Mouse (Mus musculus): ENCODE results near the gene Tmem88.

Gene Tmem88

DNA sequence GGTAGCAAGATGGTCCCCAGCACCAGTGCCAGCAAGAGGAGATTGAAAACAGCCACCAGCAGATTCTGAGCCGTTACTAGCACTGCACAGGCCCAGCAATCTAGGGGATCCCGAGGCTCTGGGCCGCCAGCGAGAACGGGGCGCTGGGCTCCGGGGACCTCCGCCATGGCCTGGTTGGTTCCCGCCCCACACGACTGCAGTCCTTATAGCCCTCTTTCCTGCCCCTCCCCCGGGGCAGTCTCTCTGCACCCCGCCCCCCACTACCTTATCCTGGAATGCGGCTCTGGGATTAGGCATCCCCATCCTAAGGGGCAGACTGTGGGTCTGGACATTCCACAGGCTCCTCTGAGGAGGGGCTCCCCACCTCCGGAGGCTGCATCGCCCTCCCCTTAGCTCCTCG is at the start of gene Tmem88:
Gene Tmem88 (minus strand): TSS at position 176 of the 400 bp plus-strand sequence.
- CTCF ChIA-PET, result no interaction called here

DNA sequence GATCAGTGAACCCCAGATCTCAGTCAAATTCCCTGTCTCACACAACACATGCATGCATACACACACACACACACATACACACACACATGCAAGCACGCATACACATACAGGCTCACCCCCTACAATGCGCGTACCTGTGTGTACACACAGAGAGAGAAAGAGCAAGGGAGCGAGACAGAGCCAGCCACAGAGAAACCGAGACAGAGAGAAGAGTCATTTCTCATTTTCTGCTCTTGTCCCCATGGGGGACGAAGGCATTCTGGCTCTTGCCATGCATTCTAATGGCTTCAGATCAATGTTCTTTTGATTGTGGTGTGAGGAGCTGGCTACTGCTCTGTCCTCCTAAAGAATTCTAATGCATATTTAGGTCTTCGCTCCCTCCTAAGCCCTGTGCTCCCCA is 49.3 kb upstream of the Tmem88 start:
- CTCF ChIA-PET, result no interaction called here

DNA sequence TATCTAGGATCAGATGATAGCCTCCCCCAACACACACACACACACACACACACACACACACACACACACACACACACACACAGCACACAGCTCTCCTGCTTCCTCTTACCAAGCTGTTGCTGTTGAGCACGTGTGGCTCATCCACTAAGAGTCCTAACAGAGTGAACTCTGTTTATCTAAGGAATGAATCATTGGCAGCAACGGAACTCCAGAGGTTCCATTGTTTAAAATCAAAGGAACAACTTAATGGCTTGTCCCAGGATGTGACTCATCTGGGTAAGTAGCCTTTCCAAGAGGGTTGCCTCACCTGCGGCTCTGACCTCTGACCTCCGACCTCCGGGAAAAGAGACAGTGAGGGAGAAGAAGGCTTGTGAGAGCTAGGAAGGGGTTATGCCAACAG is 45.3 kb upstream of the Tmem88 start:
- CTCF ChIA-PET, result no interaction called here

DNA sequence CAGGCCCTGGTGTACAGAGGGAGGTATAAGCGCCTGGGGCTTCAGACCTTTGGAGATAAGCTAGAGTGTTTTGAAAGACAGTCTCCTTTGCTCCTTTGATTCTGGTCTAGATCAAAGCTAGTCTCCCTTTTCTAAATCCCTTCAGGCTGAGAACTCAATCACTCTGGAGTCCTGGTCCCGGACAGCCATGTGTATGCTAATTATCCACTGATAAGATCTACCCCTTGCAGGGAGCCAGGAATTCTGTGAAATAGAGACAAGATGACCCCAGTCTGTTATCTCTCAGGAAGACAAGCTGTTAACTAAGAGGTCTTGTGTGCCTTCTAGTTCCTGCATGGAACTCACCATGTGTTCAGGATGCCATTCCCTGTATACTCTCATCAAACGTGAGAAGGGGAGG is 39.3 kb upstream of the Tmem88 start:
- CTCF ChIA-PET, result interaction anchor here (0.5 kb wide), 1 partner anchor 32 kb away, joined by 3 read pairs; no protein-coding TSS in a partner anchor

DNA sequence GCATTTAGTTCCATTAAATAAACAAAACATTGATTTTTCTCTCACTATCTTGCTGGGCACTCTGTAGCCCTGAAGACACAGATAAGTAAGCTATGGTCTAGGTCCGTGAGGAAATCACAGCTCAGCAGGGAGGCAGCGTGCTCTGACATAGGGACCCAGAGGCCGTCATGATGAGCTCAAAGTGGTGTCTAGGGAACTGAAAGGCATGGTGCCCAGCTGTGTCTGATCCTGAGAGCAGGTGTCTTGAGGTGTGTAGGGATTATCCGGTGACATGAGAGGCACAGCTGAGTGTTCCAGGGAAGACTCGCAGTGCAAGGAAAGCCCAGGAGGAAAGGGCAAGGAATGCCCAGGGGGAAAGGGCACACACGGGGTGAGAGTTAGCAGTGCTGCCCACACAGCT is 35.2 kb upstream of the Tmem88 start:
- CTCF ChIA-PET, result no interaction called here

DNA sequence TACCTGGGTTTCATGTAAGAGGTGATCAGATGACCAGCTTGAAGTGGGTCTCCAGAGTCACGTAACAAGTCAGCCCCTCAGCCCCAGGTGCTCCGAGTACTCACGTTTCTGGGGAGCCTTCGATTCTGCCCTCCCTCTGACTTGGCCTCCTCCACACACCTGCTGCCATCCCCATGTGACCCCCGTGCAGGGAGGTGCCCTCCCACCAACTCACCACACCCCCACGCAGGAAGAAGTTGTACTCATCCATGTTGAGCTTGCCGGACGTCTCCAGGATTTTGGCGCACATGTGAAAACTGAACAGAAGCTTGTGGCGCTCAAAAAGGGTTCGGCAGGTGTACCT is 34.6 kb upstream of the Tmem88 start:
- CTCF ChIA-PET, result interaction anchor here (0.6 to 1.0 kb wide), 6 partner anchors 13 to 101 kb away, joined by 3 to 6 read pairs (median 4); partner anchors contain the start of genes Cyb5d1 and Naa38

DNA sequence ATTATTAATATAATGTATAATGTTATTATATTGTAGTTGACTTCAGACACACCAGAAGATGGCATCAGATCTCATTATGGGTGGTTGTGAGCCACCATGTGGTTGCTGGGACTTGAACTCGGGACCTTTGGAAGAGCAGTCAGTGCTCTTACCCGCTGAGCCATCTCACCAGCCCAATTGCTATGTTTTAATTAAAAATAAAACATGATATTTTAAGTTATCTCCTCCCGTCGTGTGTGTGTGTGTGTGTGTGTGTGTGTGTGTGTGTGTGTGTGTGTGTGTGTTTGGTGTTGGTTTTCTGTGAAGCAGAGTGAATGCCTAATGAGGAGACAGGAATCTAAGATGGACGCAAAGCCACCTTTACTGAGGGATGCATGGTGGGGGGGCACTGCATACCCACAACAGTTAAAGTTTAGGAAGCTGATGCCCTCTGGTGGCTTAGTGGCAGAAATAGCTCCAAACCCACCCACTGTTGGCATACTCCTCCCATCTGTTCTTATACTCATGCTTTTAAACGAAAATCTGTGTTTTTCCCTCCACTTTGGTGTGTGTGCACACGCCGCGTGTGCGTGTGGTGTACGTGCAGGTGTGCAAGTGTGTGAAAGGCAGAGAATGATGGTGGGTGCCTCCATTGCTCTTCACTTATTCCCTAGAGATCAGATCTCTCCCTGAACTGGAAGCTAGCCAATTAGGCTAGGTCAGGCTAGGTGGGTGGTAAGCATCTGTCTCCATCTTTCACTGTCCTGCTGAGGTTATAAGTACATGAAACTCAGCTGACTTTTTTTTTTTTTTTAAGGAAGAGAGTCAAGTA is 34.0 kb upstream of the Tmem88 start:
- CTCF ChIA-PET, result interaction anchor here (0.6 to 1.0 kb wide), 8 partner anchors 12 to 101 kb away, joined by 3 to 7 read pairs (median 4); partner anchors contain the start of genes Cyb5d1 and Naa38

DNA sequence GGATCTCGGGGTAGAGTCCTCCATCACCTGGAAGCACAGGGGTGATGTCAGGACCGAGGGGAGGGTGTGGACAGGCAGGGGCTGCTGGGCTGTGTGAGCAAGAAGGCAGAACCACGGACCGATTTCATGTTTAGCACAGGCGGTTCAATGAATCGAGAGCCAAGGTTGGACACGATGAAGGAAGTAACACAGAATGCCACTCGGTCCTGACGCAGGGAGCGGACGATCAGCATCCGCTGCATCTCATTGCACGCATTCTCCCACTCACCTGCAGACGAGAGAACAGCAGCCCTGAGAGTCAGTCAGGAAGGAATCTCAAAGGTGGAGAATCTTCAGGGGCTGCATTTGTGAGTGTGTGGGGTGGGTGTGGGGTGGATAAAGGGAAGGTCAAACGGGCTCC is 32.6 kb upstream of the Tmem88 start:
- CTCF ChIA-PET, result interaction anchor here (1.1 kb wide), 1 partner anchor 24 kb away, joined by 3 read pairs; no protein-coding TSS in a partner anchor

DNA sequence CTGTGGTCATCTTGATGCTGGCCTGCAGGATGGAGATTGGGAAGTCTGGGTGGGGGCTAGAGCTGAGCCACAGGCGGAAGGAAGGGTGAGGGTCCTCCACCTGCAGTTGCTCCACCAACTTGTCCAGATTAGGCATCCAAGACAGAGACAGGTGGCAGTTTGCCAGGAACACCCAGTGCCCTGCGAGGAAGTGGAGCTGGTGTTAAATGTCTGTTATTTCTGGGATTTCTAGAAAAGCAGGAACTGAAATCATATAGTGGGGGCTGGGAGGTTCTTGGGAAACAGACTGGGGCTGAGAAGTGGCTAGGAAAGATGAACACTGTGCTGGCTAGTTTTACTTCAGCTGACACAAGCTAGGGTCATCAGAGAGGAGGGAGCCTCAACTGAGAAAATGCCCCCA is 31.3 kb upstream of the Tmem88 start:
- CTCF ChIA-PET, result interaction anchor here (1.1 to 1.5 kb wide), 2 partner anchors 22 to 36 kb away, joined by 3 read pairs; no protein-coding TSS in a partner anchor

DNA sequence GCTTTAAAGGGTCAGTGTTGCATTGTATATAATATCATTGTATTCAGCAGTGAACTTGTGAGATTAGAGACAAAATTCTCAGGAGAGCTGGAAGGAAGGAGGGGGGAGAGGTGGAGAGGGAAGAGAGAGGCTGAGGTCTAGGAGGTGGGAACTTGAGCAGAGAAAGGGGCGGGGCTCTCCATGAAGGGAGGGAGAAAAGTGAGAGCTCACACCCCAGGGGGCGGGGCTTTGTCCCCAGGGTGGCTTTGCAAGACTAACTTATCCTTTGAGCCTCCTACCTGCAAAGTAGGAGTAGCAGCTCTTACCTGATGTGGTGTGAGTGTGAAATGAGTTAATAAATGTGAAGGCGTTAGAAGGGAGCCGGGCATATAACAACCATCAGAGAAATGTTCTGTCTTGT is 30.7 kb upstream of the Tmem88 start:
- CTCF ChIA-PET, result interaction anchor here (1.5 kb wide), 1 partner anchor 35 kb away, joined by 3 read pairs; no protein-coding TSS in a partner anchor

DNA sequence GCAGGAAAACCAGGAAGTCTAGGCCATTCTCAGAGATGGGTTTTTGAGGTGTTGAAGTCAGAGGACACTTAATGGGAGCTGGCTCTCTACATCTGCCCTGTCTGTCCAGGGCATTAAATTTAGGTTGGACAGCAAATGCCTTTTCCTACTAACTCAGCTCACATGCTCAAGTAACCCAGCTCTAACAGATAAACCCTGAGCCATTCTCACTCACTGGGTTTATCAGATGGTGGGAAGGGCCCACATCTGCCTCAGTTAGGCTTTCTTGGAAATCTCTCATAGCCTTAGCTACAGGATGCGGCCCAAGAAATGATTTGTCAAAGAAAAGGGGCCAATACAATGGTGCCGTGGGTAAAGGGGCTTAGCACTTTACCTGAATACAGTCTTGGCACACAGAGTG is 28.2 kb upstream of the Tmem88 start:
- CTCF ChIA-PET, result no interaction called here

DNA sequence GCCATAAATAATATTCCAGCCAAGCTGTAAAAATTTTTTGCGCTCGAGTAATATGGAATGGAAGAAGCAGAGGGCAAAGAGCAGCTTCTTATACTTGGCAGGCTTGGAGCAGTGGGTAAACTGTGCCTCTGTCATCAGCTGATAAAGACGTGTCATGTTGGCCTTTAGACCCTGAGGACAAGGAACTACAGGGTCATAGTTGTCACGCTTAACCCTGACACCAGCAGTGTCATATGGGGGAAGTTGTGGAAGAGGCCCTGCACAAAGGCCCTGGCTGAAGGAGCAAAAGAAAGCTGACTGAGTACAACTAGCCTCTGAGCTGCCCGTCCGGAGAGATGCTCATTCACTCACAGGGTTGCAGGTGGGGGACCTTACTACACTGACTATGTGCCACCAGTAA is 25.9 kb upstream of the Tmem88 start:
- CTCF ChIA-PET, result interaction anchor here (0.5 to 0.6 kb wide), 2 partner anchors 25 to 126 kb away, joined by 3 to 4 read pairs; no protein-coding TSS in a partner anchor

DNA sequence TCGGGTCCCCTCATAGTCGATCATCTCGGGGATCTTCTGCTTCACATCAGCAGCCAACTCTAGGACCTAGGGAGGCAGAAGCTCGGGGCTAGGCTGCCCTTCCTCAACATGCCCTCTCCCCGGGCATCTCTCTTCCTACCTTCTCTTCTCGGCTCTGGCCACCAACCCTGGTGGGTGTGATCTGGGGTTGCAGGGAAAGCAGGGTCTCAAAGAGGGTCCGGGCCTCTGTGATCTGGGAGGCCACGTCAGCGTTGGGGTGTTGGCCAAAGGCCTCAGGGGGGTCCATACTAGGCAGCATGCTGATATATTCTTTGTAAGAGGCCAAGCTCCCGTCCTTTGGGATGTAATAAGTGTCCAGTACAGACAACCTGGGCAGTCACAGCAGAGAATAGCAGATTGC is 24.8 kb upstream of the Tmem88 start:
- CTCF ChIA-PET, result interaction anchor here (1.2 kb wide), 1 partner anchor 53 kb away, joined by 8 read pairs; no protein-coding TSS in a partner anchor

DNA sequence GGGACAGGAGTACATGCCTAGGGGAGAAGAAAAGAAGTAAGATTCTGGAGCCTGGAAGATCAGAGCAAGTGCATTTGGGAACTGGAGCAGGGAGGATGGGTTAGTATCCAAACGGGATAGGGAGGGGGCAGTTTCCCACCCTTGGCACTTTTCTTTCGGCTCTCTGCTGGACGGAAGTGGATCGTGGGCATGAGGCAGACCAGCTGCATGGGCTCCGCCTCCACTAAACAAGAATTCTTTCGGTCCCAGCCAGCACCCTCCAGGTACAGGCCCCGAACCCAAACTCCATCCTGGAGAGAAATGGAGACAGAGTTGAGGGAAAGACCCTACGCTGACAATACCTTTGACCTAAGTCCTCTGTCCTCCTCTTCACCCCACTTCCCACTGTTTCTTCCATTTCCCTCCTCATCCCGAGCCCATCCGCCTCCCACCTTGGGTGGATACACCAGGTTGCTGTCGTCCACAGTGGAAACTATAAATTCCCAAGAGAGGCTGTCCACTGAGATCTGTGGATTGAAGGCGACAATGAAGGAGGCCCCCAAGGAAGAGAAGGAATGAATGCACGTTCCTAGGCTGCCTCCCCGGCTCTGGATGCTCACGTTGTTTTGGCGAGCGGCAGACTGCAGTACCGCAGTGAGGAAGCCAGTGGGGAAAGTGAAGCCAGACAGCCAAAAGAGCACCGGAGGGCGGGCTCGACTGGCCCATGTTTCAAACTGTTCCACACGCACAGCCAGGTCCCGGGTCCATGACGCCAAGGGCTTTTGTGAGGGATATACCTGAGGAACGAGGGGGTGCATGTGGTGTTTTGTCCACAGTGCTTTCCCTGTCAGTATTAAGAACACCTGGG is 23.3 kb upstream of the Tmem88 start:
- CTCF ChIA-PET, result interaction anchor here (1.2 kb wide), 1 partner anchor 51 kb away, joined by 8 read pairs; no protein-coding TSS in a partner anchor

DNA sequence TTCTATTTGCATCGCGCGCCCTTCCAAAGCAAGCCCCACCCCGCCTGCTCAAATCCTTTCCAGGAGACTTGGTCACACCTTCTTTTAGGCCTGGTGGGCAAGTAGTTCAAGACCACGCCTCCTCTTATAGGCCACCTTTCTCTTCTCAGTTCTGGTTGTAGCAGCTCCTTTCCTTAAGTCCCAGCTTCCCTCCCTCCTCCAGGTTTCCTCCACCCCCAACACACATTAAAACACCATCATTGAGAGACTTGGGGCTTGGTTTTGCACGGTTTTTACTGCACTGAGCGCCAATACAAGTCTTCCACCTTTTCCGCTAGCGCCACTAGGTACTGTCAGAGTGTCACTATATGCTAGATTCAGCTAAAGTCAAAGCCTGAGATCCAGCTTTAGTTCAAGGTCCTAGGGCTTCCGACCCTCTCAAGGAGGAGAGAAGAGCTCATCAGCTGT is 22.5 kb upstream of the Tmem88 start:
- CTCF ChIA-PET, result interaction anchor here (1.2 kb wide), 1 partner anchor 11 kb away, joined by 3 read pairs; no protein-coding TSS in a partner anchor

DNA sequence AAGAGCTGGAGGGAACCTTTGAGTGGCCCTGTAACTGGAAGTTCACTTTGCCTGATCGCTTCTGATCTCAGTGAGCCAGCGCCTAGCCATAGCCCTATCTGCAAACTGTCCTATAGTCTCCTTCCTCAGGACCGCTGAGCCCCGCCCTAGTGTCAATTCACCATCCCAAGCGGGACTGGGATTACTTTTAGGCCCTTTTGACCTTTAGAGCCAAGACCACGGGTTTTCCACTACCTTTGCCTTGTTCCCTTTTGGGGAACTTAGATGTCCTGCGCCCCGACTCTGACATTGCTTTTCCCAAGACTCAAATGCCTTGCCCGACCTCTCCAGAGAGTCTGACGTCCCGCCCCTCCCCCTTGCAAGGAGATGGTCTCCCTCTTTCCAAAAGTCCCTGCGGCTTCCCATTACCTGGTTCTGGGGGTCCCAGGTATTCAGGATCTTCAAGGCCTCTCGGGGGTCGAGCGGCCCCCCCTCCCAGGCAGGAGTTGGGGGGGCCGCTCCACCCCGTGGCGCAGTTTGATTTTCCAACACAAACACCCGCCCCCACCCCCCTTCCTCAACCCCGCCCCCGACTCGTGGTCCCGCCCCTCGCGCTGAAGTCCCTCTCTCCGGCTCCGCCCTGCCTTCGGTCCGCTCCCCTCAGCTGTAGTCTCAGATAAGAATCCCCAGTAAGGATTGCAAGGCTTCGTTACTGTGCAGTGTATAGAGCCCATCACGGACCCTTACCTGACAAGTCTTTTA is 21.9 kb upstream of the Tmem88 start:
- CTCF ChIA-PET, result interaction anchor here (1.2 kb wide), 1 partner anchor 12 kb away, joined by 3 read pairs; no protein-coding TSS in a partner anchor

DNA sequence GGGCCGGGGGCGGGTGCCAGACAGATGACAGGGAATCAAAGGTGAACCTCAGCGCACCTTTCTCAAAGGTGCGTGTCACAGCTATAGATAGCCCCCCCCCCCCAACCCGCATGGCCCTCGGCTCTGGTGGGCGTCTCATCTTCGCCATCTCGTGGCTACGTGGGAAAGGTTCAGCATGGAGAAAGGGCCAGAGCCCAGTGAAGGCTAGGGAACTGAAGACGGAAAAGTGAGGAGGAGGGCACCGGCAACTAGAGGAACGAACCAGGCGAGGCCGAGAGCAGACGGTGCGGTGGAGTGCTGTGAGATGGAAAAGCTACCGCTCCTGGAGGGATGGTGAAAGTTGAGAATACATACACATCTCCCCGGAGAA is 21.4 kb upstream of the Tmem88 start:
- CTCF ChIA-PET, result interaction anchor here (0.6 to 1.2 kb wide), 4 partner anchors 11 to 1243 kb away, joined by 3 to 4 read pairs (median 4); no protein-coding TSS in a partner anchor

DNA sequence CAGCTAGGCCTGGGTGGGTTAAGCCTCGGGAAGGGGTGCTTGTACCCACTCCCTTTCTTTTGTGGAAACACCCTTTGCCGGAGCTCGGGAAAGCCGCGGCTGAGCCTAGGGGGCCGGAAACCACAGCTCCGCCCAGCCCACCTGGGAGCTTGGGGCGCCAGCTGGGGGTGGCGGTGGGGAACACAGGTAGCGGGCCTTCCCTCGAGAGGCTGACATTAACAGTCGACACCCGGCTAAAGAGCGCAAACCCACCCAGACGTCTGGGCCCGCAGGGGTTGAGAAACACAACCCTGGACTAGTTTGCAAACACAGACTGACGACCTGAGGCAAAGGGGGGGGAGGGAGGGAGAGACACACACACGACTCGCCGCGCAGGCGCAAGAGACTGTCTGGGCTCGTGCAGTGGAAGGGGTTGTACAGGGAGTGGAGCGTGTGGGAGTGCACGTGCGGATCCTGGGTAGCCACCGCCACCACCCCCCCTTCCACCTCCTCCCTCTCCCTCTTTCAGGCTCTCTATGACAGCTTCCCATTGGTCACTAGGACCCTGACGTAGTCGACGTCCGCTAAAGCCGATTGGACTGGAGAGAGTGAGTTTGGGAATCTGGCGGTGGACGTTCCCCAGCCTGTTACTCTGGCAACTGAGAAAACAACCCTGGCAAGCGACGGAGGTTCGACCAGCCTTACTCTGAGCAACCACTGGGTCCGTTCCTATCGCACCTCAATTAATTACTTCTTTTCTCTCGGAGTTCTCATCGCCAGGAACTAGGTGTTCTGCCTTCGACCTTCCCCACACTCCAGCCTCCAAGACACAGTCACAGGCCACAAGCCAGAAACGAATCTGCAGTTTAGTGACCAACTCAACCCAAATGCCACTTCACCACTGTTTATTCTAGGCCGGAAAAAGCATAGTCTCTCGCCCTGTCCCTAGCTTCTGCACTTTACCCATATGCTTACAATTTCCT is 20.7 kb upstream of the Tmem88 start:
- CTCF ChIA-PET, result interaction anchor here (0.6 to 1.1 kb wide), 3 partner anchors 10 to 1244 kb away, joined by 3 to 4 read pairs (median 4); no protein-coding TSS in a partner anchor

DNA sequence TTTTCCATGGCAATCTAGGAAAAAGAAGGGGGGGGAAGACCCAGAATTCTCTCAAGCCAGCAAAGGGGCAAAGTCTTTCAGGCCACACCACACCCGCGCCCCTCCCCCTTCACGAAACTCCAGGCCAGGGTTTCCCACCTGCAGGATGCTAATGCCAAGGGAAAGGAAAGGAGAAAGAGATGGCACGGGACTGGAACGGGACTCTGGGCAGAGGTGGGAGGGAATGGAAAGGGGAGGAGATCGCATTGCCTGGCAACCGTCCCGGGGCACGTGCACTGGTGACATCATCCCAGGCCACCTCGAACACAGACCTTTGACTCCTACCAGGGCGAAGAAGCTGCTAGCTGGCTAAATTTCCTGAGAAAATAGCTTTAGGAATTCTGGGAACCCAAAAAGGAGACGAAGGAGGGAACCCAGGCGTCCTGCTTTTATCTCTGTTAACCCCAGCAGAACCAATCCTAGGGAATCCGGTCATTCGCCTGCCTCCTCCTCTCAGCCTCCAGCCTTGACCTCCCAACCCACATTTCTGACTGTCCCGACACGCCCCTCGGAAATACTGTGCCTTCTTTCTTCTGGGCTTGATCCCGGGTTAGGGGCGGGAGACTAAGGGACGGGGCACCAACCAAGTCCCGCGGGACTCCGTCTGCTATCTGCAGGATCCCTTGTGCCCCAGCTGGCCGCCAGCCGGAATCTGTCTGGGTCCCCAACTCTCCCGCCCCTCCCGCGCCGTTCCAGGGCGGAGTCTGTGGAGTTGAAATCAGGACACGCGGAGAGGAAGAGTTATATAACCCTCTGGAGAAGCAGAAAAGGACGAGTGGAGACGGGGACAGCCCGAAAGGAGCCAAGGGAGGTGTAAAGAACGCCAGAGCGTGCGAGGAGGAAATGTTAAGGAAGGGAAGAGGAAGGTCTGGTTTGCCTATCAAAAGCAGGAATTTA is 19.7 kb upstream of the Tmem88 start:
- CTCF ChIA-PET, result interaction anchor here (0.7 kb wide), 1 partner anchor 316 kb away, joined by 3 read pairs; no protein-coding TSS in a partner anchor
